ENCODE assay signal across 9 mouse cellular contexts in the genomic region with DNA sequence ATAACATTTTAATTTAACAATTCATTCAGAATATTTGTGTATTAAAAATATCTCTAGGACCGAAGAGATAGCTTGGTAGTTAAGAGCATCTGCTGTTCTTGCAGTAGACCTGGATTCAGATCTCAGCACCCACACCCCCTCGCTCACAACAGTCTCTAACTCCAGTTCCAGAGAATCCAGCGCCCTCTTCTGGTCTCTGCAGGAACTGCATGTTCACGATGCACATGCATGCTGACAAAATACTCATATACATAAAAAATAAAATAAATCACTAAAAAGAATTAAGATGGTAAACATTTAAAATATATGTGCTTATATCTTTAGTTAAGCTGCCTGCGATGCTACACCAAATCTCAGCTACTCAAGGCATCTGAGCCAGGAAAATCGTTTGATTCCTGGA. TPM values are rescaled to one million over a fixed set of nuclear protein-coding genes. Genes with fewer than 3 reads are reported as not detected.
DNase-seq lines count a peak whose midpoint lies in the region; ATAC-seq and TF ChIP-seq lines count a peak whose summit lies in the region.
"Had no signal": no experiment of that assay in that cellular context is flagged by ENCODE, and none has a peak within 500 bp of the region (broad histone marks: within the 10 kb centered on the region; RNA-seq: fewer than 3 reads in every experiment).

No protein-coding gene starts in this region.

- peak; percentile 31 for DNase-seq in embryonic facial prominence, embryonic 11.5 days (ENCODE audit: low spot score)
- no peak for DNase-seq in embryonic facial prominence, embryonic 10.5 days (ENCODE audit: low spot score)
- no peak for DNase-seq in lung, postnatal 0 days (ENCODE audit: low spot score)
- no peak for DNase-seq in lung, postnatal 10 days
- peak; percentile 69 for DNase-seq in NIH3T3 (ENCODE audit: low read depth)
- peak; percentile 67 for DNase-seq in naive thymus-derived CD4-positive, alpha-beta T cell, adult 2 months (ENCODE audit: low read depth)
- DNase-seq in urinary bladder, adult 18-20 months (ENCODE audit: low spot score in 2 of 2): no peak
- DNase-seq in gastrocnemius, postnatal 14 days: no peak

- no peak overlapping the region for H3K9ac ChIP-seq in embryonic facial prominence, embryonic 11.5 days (replicated peaks; ENCODE audit: low read length)
- H3K9ac ChIP-seq in lung, postnatal 0 days (replicated peaks; ENCODE audit: low read depth): no peak overlapping the region

- peaks cover 9% of the 10 kb centered on the region; the same call in 1 of the 2 replicates for H3K4me1 ChIP-seq in embryonic facial prominence, embryonic 11.5 days (ENCODE audit: control insufficient read depth, insufficient read depth, low read length)
- H3K4me1 ChIP-seq in embryonic facial prominence, embryonic 10.5 days: peaks cover 37% of the 10 kb centered on the region
- H3K4me1 ChIP-seq in lung, postnatal 0 days (ENCODE audit: insufficient read depth, low read depth, low read length): peaks cover 12% of the 10 kb centered on the region

- no peak overlapping the region for H3K4me2 ChIP-seq in embryonic facial prominence, embryonic 11.5 days (ENCODE audit: low read depth, low read length)
- no peak overlapping the region for H3K4me2 ChIP-seq in lung, postnatal 0 days (replicated peaks; ENCODE audit: low read depth, low read length)

- H3K27me3 ChIP-seq in embryonic facial prominence, embryonic 11.5 days (ENCODE audit: control insufficient read depth, insufficient read depth, low read length): peaks cover 34% of the 10 kb centered on the region
- H3K27me3 ChIP-seq in embryonic facial prominence, embryonic 10.5 days (replicated peaks; ENCODE audit: low read depth, poor library complexity, severe bottlenecking): peaks cover 81% of the 10 kb centered on the region
- peaks cover 12% of the 10 kb centered on the region for H3K27me3 ChIP-seq in lung, postnatal 0 days (replicated peaks; ENCODE audit: insufficient read depth, low read length)

- ATAC-seq in embryonic facial prominence, embryonic 11.5 days (replicated peaks; ENCODE audit: insufficient number of reproducible peaks, low FRiP score, low TSS enrichment, low read depth): no peak
- no peak for ATAC-seq in lung, postnatal 0 days

- no peak overlapping the region for H3K4me3 ChIP-seq in embryonic facial prominence, embryonic 11.5 days (ENCODE audit: low read depth, low read length)
- no peak overlapping the region for H3K4me3 ChIP-seq in embryonic facial prominence, embryonic 10.5 days
- no peak overlapping the region for H3K4me3 ChIP-seq in lung, postnatal 0 days (ENCODE audit: low read depth, low read length)

- H3K27ac ChIP-seq in embryonic facial prominence, embryonic 11.5 days (replicated peaks; ENCODE audit: low read depth, low read length): no peak overlapping the region
- no peak overlapping the region for H3K27ac ChIP-seq in embryonic facial prominence, embryonic 10.5 days (replicated peaks)
- H3K27ac ChIP-seq in lung, postnatal 0 days (ENCODE audit: low read length): no peak overlapping the region

- intact Hi-C loops in gastrocnemius, postnatal 14 days (cut with DNase I; ENCODE audit: low total_unique reads): no loop called here

- no peaks in the 10 kb centered on the region for H3K36me3 ChIP-seq in embryonic facial prominence, embryonic 11.5 days (replicated peaks; ENCODE audit: control insufficient read depth, insufficient read depth, low read depth, low read length)
- no peaks in the 10 kb centered on the region for H3K36me3 ChIP-seq in embryonic facial prominence, embryonic 10.5 days (replicated peaks)
- H3K36me3 ChIP-seq in lung, postnatal 0 days (ENCODE audit: insufficient read depth, low read length): no peaks in the 10 kb centered on the region

- no peaks in the 10 kb centered on the region for H3K9me3 ChIP-seq in embryonic facial prominence, embryonic 11.5 days (replicated peaks; ENCODE audit: control insufficient read depth, low read length)
- no peaks in the 10 kb centered on the region for H3K9me3 ChIP-seq in embryonic facial prominence, embryonic 10.5 days
- no peaks in the 10 kb centered on the region for H3K9me3 ChIP-seq in lung, postnatal 0 days (ENCODE audit: low read length)

- 64% methylated on average over 6 of the region's 6 CpGs for WGBS in embryonic facial prominence, embryonic 11.5 days
- 65% methylated on average over 6 of the region's 6 CpGs for WGBS in embryonic facial prominence, embryonic 10.5 days
- WGBS in lung, postnatal 0 days: 74% methylated on average over 6 of the region's 6 CpGs

- TF ChIP-seq CTCF in lung, postnatal 0 days (IDR thresholded peaks at IDR 0.05): peak; percentile 51

- no peak for TF ChIP-seq EP300 in lung, postnatal 0 days (IDR thresholded peaks at IDR 0.05)

RNA-seq across cellular contexts. Expression of gene Irf5, which starts 1.2 kb away (rescaled TPM):
- 1.5 and 1.6 TPM in 2 replicates for polyA plus RNA-seq in embryonic facial prominence, embryonic 11.5 days (2014; fragmentation: Nextera tagmentation; extraction: Ambion mirVana)
- 2.3 and 2.7 TPM in 2 replicates for polyA plus RNA-seq in embryonic facial prominence, embryonic 10.5 days (2016; fragmentation: Nextera tagmentation; extraction: Ambion mirVana)
- polyA plus RNA-seq in lung, postnatal 0 days (2015; fragmentation: Nextera tagmentation; extraction: Ambion mirVana): 8.5 and 8.6 TPM in 2 replicates
- total RNA-seq in gastrocnemius, postnatal 14 days (2021): 1 to 10 TPM; 1.0 to 1.8 TPM

RNA-seq across cellular contexts. Expression of gene Kcp, which starts 17.5 kb away (rescaled TPM):
- polyA plus RNA-seq in embryonic facial prominence, embryonic 11.5 days (2014; fragmentation: Nextera tagmentation; extraction: Ambion mirVana): 10.0 and 14.6 TPM in 2 replicates
- polyA plus RNA-seq in embryonic facial prominence, embryonic 10.5 days (2016; fragmentation: Nextera tagmentation; extraction: Ambion mirVana): 18.5 and 21.2 TPM in 2 replicates
- 4.0 and 4.8 TPM in 2 replicates for polyA plus RNA-seq in lung, postnatal 0 days (2015; fragmentation: Nextera tagmentation; extraction: Ambion mirVana)
- total RNA-seq in gastrocnemius, postnatal 14 days (2021): 10 to 100 TPM; 12.4 to 13.8 TPM

RNA-seq across cellular contexts. Expression of gene Atp6v1fnb, which starts 54.0 kb away (rescaled TPM):
- polyA plus RNA-seq in embryonic facial prominence, embryonic 11.5 days (2014; fragmentation: Nextera tagmentation; extraction: Ambion mirVana): not detected in 2 replicates
- polyA plus RNA-seq in embryonic facial prominence, embryonic 10.5 days (2016; fragmentation: Nextera tagmentation; extraction: Ambion mirVana): 0.28 TPM in 1 of 2 replicates, not detected in the other
- polyA plus RNA-seq in lung, postnatal 0 days (2015; fragmentation: Nextera tagmentation; extraction: Ambion mirVana): not detected in 2 replicates
- total RNA-seq in gastrocnemius, postnatal 14 days (2021): not detected
- total RNA-seq: heart, postnatal 25 days had no signal

RNA-seq across cellular contexts. Expression of gene Atp6v1f, which starts 57.7 kb away (rescaled TPM):
- 196 and 207 TPM in 2 replicates for polyA plus RNA-seq in embryonic facial prominence, embryonic 11.5 days (2014; fragmentation: Nextera tagmentation; extraction: Ambion mirVana)
- polyA plus RNA-seq in embryonic facial prominence, embryonic 10.5 days (2016; fragmentation: Nextera tagmentation; extraction: Ambion mirVana): 206 and 207 TPM in 2 replicates
- polyA plus RNA-seq in lung, postnatal 0 days (2015; fragmentation: Nextera tagmentation; extraction: Ambion mirVana): 264 and 293 TPM in 2 replicates
- 10 to 100 TPM; 97.8 to 99.2 TPM for total RNA-seq in gastrocnemius, postnatal 14 days (2021)

Comparison
In these comparisons a context has a peak if more than half of its experiments do, and no peak if none do; other contexts are left out.
1. DNase-seq: peak in embryonic facial prominence, embryonic 11.5 days (single experiment), NIH3T3 (single experiment) and naive thymus-derived CD4-positive, alpha-beta T cell, adult 2 months (single experiment); none in embryonic facial prominence, embryonic 10.5 days (single experiment), lung, postnatal 0 days (single experiment), lung, postnatal 10 days (single experiment), urinary bladder, adult 18-20 months (0 of 2) and gastrocnemius, postnatal 14 days (single experiment).